Mouse (Mus musculus) lung, embryonic 16.5 days (tissue): Measurements from ENCODE around the gene Mccc1. TPM values are rescaled to one million over a fixed set of nuclear protein-coding genes. Genes with fewer than 3 reads are reported as not detected.

Experiments
- ATAC-seq: fragments of 200-750 bp; cut with Nextera tagmentation; 2 replicates; pipeline ENCODE4 v1.8.0; 2017; ENCODE audit warnings: low read depth, mild to moderate bottlenecking, moderate library complexity
- H3K27ac ChIP-seq: fragments of 300-500 bp; sonication (generic); 2 replicates; pipeline ENCODE4 v1.5.1; 2014; ENCODE audit warnings: mild to moderate bottlenecking, control low read depth, low read length
- H3K27me3 ChIP-seq: fragments of 300-500 bp; sonication (generic); 2 replicates; pipeline ENCODE4 v1.6.1; 2014; ENCODE audit warnings: low read depth, low read length, mixed read lengths; ENCODE audit not compliant: control insufficient read depth, insufficient read depth
- H3K36me3 ChIP-seq: fragments of 300-500 bp; sonication (generic); 2 replicates; pipeline ENCODE4 v1.6.1; 2014; ENCODE audit warnings: low read length; ENCODE audit not compliant: control insufficient read depth, insufficient read depth
- H3K4me1 ChIP-seq: fragments of 300-500 bp; sonication (generic); replicated peaks from 2 replicates; pipeline ENCODE4 v1.6.1; 2014; ENCODE audit warnings: low read length, mixed read lengths; ENCODE audit not compliant: control insufficient read depth, insufficient read depth
- H3K4me2 ChIP-seq: fragments of 300-500 bp; sonication (generic); 2 replicates; pipeline ENCODE4 v1.6.1; 2014; ENCODE audit warnings: low read depth, low read length, control low read depth
- H3K4me3 ChIP-seq: fragments of 300-500 bp; sonication (generic); 2 replicates; pipeline ENCODE4 v1.5.1; 2014; ENCODE audit warnings: mild to moderate bottlenecking, low read length, control low read depth
- H3K9ac ChIP-seq: fragments of 300-500 bp; sonication (generic); 2 replicates; pipeline ENCODE4 v1.6.1; 2014; ENCODE audit warnings: low read length, control low read depth
- H3K9me3 ChIP-seq: fragments of 300-500 bp; sonication (generic); 2 replicates; pipeline ENCODE4 v1.6.1; 2016; ENCODE audit warnings: low read length; ENCODE audit not compliant: control insufficient read depth
- WGBS: fragments of 180-500 bp; shearing (Covaris S2); extraction: QIAGEN DNeasy Blood & Tissue Kit; methylation state at CpG from one replicate; pipeline ENCODE4 v1.1.7; 2014; 5-methylcytosine and 5-hydroxymethylcytosine counted together
- polyA plus RNA-seq: library from polyadenylated mRNA; unstranded; fragments of >200 nt; fragmentation: Nextera tagmentation; extraction: Ambion mirVana; gene quantifications from 2 replicates; pipeline ENCODE4 v1.2.1, GENCODE M21; 2015

Mccc1 gene
- polyA plus RNA-seq, 1 experiment from 2014 or later, result 37.5 TPM

DNA sequence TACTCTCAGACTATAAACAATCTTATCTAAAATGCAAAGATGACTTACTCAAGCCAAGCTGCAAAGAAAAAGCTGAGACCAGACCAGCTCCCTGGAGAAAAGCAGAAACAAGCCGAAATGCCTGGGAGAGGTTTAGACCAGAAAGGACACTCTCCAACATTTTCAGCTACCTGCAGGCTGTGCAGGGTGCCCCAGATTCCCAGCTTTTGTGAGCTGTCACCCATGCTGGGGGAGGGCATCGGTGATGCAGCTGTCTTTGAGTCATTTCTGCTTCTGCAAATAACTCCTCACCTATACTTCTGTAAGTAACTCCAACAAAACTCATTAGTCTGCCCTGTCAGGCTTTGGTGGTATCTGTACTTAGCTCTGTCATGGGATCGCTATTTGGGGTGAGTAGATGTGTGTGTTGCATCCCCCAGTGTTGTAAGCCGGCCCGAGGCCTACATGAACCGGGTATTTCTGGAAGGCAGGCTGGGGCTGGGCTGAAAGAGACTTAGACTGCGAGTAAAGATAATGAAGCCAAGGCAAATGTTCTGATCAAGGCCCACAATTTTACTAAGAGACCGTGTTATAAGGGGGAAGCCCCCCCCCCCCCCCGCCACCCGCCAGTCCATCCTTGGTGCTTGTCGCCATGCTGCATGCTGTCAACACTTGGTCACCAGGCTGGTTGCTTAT is 45.4 kb downstream of the Mccc1 start:
- WGBS, result 92% methylated on average over 11 of the region's 11 CpGs
- ATAC-seq, result no peak
- Histone ChIP-seq H3K27me3 (no peaks in the 10 kb centered on the region), H3K4me2 (no peak overlapping the region), H3K9ac (no peak overlapping the region), H3K4me3 (no peak overlapping the region), H3K4me1 (no peaks in the 10 kb centered on the region), H3K27ac (no peak overlapping the region), H3K9me3 (no peaks in the 10 kb centered on the region), H3K36me3 (0 out of 2 replicates have a peak, but pooled peaks cover 4% of the 10 kb centered on the region)

DNA sequence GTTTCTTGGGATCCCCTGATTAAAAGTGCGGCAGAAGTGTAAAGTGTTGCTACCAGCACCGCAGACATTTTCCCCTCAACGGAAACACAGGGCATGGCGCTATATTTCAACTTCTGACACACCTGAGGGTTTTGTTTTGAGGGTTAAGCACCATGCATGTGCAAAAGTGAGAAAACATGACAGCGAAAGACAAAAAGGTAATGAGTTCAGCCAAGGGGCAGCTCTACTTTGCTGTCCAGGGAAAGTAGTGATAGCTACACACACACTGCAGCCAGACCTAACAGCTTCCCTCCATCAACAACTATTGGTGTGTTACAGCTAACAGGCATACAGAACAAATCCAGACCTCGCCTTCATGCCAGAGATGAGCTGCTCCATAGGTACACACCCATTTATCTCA is 46.7 kb downstream of the Mccc1 start:
- 0 out of 2 replicates have a peak, but pooled peaks cover under 1% of the 10 kb centered on the region for H3K36me3 ChIP-seq
- no peak overlapping the region for H3K4me3 ChIP-seq
- no peak for ATAC-seq
- no peak overlapping the region for H3K9ac ChIP-seq
- no peaks in the 10 kb centered on the region for H3K9me3 ChIP-seq
- no peak overlapping the region for H3K27ac ChIP-seq
- H3K4me2 ChIP-seq, result no peak overlapping the region
- WGBS, result 85% methylated on average over 6 of the region's 6 CpGs
- H3K4me1 ChIP-seq, result no peaks in the 10 kb centered on the region
- no peaks in the 10 kb centered on the region for H3K27me3 ChIP-seq

DNA sequence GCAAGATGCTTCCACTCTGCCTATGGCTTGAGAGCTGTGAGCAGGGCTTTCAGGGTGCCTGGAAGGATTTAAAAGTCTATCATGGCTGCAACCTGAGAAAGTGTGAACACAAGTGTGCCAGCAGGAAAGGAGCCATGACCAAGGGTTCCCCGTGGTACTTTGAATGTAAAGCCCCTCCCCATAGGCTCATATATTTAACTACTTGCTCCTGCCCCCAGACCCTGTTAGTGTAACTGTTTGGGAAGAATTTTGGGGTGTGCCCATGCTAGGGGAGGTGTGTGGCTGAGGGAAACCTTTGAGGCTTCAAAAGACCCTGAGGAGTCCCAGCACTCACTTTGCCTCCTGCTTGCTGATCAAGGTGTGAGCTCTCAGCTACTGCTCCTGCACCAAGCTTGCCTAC is 47.3 kb downstream of the Mccc1 start:
- Histone ChIP-seq H3K4me3 (no peak overlapping the region), H3K4me1 (no peaks in the 10 kb centered on the region), H3K4me2 (no peak overlapping the region), H3K9me3 (no peaks in the 10 kb centered on the region), H3K27me3 (no peaks in the 10 kb centered on the region), H3K9ac (no peak overlapping the region), H3K27ac (no peak overlapping the region), H3K36me3 (no peaks in the 10 kb centered on the region)
- ATAC-seq, result no peak
- 44% methylated on average over 1 of the region's 1 CpGs for WGBS

DNA sequence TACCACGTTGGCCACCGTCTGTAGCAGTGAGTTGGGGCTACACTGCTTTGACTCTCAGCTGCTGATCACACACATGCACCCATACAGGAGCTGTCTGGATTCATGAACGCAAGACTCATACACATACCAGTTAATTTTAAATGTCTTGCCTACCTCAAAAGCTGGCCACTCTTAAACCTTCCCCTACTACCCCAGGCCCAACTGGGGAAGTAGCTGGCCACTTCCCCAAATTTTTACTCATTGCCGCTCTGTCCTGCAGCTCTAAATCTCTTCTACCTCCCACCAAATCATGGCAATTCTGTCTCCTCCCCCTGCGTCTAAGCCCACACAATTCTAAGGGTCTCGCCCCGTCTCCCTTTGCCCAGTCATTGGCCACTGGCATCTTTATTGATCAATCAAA is 52.3 kb downstream of the Mccc1 start:
- Histone ChIP-seq H3K4me3 (no peak overlapping the region), H3K9ac (no peak overlapping the region), H3K27me3 (no peaks in the 10 kb centered on the region), H3K9me3 (no peaks in the 10 kb centered on the region), H3K4me2 (no peak overlapping the region), H3K36me3 (no peaks in the 10 kb centered on the region), H3K27ac (no peak overlapping the region), H3K4me1 (no peaks in the 10 kb centered on the region)
- 88% methylated on average over 7 of the region's 7 CpGs for WGBS
- ATAC-seq, result no peak

DNA sequence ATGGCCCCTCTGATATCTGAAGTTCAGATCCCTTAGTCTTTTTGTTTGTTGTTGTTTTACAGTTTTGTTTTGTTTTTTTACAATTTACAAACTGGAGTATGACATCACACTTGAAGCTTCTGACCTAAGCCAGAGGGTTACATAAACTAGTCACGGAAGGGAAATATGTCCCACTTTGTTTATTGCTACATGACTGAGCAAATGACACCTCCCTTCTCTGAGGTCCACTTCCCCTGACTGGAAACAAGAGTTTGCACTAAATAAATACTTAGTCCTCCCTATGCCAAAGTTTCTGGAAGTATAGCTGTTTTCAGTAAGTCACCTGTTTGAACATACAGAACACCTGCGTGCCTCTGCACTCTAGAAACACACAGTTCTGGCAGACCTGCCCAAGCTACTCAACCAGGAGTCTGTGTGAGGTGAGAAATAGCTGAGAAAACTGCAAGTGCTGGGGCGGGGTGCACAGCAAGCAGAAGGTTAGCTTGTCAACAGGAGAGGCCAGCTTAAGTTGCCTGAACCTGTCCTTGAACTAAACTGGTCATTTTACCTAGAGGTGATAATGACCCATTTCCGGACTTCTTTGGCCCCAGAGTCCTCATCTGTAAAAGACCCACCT is 59.9 kb downstream of the Mccc1 start:
- no peak overlapping the region for H3K27ac ChIP-seq
- no peak for ATAC-seq
- 70% methylated on average over 4 of the region's 4 CpGs for WGBS

DNA sequence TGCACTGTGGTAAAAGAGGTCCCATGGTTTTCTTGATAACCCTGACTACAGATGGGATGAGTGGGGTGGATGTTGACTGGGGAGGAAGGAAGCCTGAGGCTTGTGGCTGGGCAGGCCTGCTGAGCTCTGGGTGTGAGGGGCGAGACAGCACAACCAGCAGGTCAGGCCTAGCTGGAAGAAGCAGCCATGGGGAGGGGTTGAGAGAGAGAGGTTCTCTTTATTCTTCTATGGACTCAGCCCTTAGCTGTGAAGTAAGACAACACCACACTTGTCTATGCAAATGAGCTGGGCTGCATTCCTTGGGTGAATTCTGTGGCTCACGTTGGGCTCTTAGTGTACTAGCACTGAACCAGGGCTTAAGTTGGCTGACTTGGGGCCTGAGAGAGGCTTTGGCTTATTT is 60.4 kb downstream of the Mccc1 start:
- no peak overlapping the region for H3K4me2 ChIP-seq
- H3K27ac ChIP-seq, result no peak overlapping the region
- H3K9ac ChIP-seq, result no peak overlapping the region
- peaks cover 4% of the 10 kb centered on the region; the same call in 1 of the 2 replicates for H3K36me3 ChIP-seq
- 24% methylated on average over 2 of the region's 2 CpGs for WGBS
- no peaks in the 10 kb centered on the region for H3K27me3 ChIP-seq
- ATAC-seq, result no peak; the same call in 1 of the 2 replicates
- H3K9me3 ChIP-seq, result no peaks in the 10 kb centered on the region
- no peaks in the 10 kb centered on the region for H3K4me1 ChIP-seq
- no peak overlapping the region for H3K4me3 ChIP-seq

More for the DNA sequence above, 59.9 kb downstream of the Mccc1 start:
- H3K9me3 ChIP-seq, result no peaks in the 10 kb centered on the region
- no peaks in the 10 kb centered on the region for H3K4me1 ChIP-seq
- H3K27me3 ChIP-seq, result no peaks in the 10 kb centered on the region
- H3K4me2 ChIP-seq, result no peak overlapping the region
- no peak overlapping the region for H3K9ac ChIP-seq
- no peak overlapping the region for H3K4me3 ChIP-seq
- peaks cover 4% of the 10 kb centered on the region; the same call in 1 of the 2 replicates for H3K36me3 ChIP-seq

DNA sequence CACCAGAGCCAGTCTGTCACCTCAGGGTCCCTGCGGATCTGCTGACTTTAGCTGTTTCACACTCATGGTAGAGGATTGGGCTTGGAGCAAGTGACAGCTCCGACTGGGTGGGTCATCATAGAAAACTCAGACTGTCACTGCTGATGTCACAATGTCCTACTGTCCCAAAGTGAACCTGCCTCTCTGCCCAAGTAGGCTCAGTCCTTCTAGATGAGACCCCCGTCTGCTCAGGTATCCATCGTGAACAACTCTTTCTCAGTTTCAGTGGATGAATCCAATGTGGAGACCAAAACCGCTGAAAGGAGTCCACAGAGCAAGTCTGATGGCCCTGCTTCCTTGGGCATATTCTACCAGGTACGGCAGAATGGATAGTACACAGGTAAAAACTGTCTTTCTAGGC is 63.1 kb downstream of the Mccc1 start, which contains the start of gene Dcun1d1:
Gene Dcun1d1 (minus strand): TSS at position 101 of the 400 bp plus-strand sequence.
- Histone ChIP-seq H3K36me3 (peaks cover 4% of the 10 kb centered on the region; the same call in 1 of the 2 replicates), H3K4me2 (no peak within 1 kb of the TSS), H3K27me3 (no peaks in the 10 kb centered on the region), H3K9ac (no peak within 1 kb of the TSS), H3K27ac (no peak within 1 kb of the TSS), H3K4me3 (no peak within 1 kb of the TSS), H3K4me1 (peaks cover 11% of the 10 kb centered on the region), H3K9me3 (no peaks in the 10 kb centered on the region)
- WGBS, result 93% methylated on average over 6 of the region's 6 CpGs
- ATAC-seq, result no peak

DNA sequence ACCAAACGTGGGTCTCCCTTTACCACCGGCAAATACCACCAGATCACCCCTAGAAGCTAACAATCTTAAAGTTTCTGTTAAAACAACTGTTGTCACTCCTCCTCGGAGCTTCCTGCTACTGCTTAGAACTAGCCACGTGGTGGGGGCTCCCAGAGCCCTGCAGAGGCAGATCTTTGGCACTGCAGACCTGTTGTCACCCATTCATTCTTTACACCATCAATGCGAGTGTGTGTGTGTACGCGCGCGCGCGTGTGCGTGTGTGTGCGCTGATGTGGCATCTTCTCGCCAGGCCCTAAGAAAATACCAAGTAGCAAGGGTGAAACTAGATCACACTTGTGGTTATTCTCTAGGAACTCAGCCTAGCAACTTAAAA is 67.1 kb downstream of the Mccc1 start:
- ATAC-seq, result peak; percentile 37
- Histone ChIP-seq H3K4me1 (peaks cover 26% of the 10 kb centered on the region), H3K4me3 (peak overlapping the region; percentile 87), H3K27me3 (no peaks in the 10 kb centered on the region), H3K27ac (peak overlapping the region; percentile 93), H3K36me3 (peaks cover 2% of the 10 kb centered on the region; the same call in 1 of the 2 replicates), H3K9ac (peak overlapping the region; percentile 92), H3K4me2 (peak overlapping the region; percentile 82), H3K9me3 (no peaks in the 10 kb centered on the region)
- under 1% methylated on average over 14 of the region's 14 CpGs for WGBS

DNA sequence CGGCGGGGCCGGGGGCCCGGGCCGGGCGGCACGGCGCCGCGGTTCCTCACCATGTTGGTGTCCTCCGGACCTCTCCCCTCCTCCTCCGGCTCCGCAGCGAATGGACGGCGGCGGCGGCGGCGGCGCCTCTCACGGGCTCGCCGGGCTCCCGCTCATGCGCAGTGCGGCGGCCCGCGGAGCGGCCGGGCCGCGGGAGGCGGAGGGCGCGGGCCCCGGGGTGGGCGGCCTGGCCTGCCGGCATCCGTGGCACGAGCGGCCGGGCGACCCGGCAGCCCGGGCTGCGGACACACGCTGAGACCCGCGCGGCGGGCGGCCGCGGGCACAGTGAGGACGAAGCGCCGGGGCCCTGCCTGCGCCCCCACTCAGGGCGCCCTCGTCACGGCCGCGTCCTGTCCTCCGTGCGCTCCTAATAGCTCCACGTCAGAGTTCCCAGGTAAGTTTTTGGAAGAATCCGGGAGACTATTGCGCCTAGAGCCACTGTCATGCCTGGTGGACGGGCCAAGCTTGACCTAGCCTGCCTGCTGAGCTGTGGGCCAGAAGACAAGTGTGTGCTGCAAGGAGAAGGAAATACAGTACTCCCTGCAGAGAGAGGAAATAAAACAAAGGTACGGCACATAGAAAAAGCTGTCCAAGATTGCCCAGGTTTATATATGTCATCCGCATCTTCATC is 67.6 kb downstream of the Mccc1 start:
- peak overlapping the region; percentile 93 for H3K27ac ChIP-seq
- H3K27me3 ChIP-seq, result no peaks in the 10 kb centered on the region
- H3K9ac ChIP-seq, result peak overlapping the region; percentile 92
- H3K4me3 ChIP-seq, result peak overlapping the region; percentile 87
- peak overlapping the region; percentile 82 for H3K4me2 ChIP-seq
- no peaks in the 10 kb centered on the region for H3K9me3 ChIP-seq
- peaks cover 26% of the 10 kb centered on the region for H3K4me1 ChIP-seq
- no peaks in the 10 kb centered on the region; the same call in 1 of the 2 replicates for H3K36me3 ChIP-seq
- under 1% methylated on average over 32 of the region's 73 CpGs for WGBS
- peak; percentile 94 for ATAC-seq
